Mouse (Mus musculus) right cerebral cortex, postnatal 4 days (tissue): Measurements from ENCODE around the gene Zfp423.

Experiments
- DNase-seq: peaks from one replicate; pipeline ENCODE4 v3.0.0-alpha.2; 2022

Zfp423 gene

DNA sequence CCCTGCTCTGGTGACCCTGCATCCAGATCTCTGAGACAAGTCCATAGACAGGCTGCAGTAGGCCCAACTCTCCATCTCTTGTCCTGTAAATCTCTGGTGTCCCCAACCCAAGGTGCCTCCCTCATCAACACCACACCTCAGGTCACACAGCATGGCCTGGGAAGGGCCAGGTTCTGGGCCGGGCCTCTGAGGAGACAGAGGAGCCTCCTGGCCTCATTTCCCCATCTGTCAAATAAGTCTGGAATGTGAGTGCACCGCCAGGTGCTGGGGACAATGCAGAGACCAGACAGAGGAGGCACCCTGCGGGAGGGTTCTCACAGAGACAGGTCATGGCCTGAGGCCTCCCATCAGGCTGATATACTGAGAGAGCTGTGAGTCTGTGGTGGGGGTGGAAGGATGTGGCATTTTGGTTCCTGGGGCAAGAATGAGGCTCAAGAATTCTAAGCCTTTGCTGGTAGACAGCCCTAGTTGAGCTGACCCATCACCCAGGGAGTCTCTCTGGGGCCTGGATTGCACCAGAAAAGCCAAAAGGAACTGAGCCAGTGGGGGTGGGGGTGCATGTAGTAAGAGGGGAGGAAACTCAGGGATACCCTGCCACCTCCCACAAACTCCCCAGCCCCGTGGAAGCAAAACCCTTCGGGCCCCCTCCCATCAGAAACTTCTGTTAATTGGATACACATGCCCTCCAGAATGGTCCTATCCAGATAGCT, 15.0 kb downstream of the Zfp423 start:
- no peak for DNase-seq

DNA sequence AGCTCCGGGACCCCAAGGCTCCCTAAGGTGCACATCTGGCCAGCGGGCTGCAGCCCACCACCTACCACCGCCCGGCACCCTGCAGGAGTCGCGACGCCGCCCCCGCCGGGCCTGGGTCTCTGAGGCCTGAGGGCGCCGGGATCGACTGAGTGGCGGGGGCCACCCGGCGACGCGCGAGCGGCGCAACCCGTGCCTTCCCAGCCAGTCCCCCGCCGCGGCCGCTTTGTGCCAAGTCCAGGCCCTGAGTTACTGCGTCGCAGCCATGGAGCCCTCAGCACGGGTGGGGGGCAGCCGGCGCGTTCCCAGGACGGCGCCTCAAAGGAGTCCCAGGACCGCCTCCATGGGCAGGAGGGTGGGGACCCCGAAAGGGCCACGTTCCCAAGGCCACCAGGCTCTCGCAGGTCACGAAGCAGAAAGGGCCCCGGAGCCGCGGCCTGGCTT, 15.7 kb downstream of the Zfp423 start:
- peak; percentile 52 for DNase-seq

DNA sequence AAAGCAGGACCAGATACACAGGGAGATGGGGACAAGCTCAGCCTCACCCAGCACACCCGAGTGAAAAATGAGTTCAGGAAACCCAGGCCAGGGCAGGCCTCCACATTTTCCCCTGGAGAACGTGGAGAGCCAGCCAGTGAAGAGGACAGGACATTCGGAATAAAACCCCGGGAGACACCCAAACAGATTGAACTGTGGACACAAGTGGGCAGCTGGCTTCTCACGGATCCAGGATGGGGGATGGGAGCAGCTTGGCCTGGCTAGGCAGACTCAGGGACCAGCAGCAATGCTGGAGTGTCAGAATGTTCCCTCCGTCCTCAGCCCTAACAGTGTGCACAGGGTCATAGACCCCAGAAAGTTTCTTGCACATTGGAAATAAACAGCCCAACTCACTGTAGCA, 18.7 kb downstream of the Zfp423 start:
- DNase-seq = no peak

DNA sequence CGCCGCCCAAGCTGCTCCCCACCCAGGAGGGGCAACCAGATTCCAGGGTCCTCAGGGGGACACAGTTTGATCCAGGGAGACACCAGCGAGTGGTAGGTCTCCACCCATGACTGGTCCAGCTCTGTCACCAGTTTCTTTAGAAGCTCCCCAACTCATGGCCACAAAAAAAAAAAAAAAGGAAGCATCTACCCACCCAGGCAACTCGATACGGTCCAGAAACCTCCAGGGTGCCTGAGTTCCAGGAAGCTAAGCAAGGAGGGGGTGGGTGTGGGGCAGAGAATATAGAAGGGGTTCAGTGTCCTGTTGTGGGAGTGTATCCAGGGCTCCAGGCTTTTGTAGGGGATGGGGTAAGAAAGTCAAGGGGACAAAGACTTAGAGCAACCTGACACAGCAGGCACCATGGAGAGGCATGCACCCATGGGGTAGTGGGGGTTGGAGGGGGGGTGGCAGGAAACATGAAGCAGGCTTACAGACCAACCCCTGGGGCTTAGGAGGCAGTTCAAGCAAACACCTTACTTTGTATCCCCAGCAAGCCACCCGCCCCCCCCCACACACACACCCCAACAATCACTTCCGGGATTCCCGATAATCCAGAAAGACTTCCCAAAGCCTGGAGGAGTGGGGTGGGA, 20.0 kb downstream of the Zfp423 start:
- DNase-seq = no peak

DNA sequence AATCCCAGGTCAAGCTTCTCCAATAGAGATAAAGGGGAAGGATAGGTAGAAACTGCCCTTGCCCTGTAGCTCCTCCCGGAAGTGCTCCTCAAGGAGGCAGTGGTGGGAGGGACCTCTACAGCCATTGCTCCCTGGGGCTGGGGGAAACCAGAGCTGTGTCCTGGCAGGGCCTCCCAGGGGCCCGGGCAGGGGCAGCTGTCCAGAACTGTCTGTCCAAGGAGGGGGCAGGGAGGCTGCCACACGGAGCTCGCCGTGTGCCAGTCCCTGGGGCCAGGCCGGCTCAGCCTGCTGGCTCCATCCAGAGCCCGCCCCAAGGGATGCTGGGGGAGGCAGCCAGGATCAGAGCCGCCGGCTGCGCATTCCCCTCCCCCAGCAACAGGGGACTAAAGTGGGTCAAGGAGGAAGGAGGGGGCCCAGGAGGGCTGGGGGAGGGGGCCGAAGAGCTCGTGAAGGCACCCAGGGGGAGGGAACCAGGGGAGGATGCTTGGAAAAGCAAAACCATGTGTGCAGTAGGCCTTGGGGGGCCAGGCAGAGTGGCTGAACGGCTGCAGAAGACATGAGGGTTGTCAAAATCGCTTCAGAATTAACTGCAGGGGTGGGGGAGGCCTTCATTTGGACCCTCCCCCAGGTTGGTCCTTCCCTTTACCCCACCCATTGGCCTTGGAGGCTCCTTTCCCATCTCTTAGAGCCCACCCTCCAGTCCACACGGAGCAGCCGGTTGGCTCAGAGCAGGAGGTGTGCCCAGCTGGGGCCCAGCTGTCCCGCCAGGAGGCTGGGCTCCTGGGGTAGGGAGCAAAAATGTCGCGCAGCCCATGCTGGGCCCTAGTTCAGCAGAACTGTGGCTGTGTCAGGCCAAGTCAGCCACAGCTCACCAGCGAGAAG, 20.8 kb downstream of the Zfp423 start:
- DNase-seq = peak; percentile 57

DNA sequence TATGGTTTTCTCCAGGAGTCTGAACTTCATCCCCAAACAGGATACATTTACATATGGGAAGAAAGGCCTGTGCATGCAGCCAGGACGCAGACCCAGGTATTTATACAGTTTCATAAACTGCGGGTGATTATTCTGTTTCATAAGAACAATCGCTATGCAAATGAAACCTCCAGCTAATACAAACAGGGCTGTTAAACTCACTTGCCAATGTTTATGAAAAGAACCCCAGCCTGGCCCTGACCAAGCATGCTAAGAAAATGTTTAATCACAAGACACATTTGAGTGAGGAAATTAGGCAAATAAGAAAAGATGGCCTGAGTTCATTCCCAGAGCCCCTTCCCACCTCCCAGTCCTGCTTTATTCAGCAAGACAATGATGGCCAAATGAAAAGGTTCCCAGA, 22.2 kb downstream of the Zfp423 start:
- no peak for DNase-seq

DNA sequence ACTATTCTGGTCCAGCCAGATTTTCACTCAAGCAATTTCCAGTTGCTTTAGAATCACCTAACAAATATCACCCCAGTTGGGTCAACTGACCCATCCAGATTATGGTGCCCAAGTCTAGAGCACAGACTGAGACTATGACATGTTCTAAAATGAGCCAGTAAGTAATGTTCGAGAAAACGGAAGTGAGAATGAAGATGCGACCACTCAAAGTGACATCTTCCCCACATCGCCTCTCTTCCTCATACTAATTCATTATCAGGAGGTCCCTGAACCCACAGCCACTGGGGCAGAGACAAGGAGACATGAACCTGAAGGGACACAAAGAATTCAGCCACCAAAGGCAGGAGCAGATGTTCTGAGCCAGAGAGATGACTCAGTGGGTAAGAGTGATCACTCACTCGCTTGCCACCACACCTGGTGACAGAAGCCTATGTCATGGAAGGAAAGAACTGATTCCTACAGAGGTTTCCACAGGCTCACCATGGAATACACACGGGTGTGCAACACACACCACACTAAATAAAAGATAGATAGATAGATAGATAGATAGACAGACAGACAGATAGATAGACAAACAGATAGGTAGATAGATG, 24.2 kb downstream of the Zfp423 start:
- DNase-seq = no peak

DNA sequence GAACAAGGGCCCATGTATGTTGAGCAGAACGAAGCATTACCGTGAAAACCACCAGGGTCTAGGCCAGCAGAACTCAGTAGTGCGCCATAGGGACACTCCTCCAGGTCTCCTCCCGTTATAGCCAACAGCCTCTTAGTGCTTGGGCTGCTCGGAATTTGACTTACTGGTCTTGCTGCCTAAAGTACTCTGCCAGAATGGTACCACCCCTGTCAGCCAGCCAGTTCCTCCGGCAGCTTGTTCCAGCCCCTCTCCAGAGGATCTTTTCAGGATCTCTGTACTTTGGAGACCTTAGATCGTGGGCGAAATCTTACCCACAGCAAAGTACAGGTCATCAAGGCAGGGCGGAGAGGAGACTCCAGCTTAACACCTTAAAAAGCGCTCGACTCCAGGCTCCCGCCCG, 25.2 kb downstream of the Zfp423 start:
- DNase-seq = no peak

DNA sequence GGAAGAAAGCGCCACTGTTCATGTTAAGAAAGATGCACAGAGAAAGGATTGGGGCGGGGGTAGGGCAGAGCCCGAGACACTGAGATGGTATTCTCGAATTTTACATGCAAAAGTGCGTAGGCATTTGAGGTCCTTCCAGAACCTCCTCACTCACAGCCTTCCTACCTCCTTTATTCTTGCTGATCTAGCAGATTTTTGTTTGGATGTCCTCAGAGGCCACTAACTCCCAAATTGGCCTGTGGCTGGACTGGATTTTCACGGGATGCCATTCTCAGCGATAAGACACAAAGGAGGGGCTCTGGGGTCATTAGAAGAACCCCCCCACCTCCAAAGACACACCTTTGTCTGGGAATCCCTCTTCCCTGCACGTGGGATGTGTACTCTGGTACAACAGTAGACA, 25.6 kb downstream of the Zfp423 start:
- DNase-seq = no peak

DNA sequence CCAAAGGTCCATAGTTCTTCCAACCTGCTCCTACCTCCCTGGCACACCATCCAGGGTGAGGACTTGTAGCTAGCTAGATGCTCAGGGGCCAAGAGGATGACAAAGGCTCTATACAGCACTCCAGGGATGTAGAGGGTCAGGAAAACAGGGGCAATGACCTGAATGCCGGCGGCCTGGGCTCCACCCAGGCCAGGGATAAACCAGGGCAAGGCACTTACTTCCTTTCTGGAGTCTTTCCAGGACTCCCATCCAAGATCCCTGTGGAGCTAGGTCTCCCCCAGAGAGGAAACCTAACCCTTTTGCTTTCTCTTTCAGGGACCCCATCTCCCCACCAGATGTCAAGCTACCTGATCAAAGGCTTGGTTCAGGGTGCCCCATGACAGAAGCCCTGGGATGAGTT, 30.5 kb downstream of the Zfp423 start:
- DNase-seq = no peak

DNA sequence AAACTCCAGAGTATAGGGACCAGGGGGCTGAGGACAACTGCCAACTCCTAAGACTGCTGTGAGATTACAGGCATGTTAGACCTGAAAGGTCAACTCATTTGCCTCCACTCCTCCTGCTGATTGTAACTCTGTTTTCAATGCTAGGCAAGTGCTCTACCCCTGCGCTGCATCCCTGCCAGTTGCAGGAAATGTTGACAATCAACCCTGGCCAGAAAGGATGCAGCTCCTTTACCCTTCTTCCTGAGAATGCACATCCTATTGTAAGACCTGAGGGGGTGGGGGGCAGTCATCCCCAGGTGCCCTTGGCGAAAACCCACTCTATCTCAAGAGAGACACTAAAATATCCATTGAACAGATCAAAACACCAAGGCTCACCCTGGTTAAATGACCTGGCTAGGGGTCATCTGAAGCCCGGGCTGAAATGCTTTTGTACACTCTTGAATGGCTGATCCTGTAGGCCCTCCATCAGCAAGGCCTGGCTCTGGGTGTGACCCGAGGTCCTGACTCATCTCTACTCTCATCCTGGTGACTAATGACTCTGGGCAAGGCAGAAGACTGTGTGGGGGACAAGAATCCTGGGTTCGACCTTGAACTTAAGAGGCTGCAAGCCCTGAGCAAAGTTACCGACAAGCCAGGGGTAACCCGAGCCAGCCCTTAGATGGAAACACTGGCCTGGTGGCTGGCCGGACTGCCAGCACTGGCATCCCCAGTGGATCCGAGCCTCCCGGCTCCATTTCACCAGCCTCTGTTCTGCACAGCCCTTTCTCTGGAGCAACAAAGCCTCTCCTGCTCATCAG, 32.2 kb downstream of the Zfp423 start:
- DNase-seq = no peak

DNA sequence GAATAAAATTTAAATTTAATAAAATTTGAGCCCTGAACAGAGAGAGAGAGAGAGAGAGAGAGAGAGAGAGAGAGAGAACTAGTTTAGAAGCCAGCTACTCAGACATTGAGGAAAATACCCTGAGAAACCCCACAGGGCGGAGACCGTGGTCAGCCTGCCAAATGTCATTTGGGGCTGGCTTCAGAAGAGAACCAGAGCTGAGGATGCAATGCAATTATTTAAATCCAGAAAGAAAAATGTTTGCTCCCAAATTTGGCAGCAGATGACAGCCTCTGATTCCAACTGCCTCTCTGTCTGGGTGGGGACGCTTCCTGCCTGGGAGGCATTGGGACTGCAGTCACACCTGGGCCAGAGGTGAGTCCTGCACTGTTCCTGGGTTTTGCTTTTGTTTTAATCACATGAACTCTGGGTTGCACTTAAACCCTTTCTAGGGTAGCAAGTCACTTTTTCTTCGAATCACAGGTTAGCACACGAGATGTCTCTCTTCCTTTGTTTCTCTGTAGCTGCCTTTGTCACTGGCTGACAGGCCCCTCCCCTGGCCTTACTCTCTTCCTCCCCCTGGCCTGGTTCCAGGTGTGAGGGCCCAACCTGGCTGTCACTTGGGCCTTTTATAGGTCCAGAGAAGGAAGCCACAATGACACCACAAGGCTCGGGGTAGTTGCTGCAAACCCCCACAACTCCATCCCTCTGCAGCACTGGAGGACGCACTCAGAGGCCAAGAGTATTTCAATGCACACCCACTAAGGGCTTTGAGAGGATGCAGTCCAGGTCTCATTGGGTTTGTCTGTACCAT, 33.1 kb downstream of the Zfp423 start:
- no peak for DNase-seq

DNA sequence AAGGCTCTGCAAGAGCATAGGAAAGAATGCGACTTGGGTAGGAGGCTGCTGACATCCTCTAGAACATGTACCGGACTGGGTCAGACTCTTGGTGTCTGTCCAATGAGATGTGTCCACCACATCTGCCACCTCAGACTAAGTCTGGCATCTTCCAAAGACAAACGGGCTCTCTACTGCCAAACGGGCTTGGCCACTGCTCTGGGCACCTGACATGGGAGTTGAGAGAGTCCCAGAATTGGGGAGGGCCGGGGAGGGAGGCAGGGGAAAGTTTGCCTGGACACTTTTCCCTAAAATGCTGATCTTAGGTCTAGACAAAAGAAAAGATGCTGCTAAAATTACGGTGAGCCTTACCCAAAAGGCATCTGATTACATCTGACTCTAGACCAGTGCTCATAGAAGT, 36.5 kb downstream of the Zfp423 start:
- DNase-seq = no peak

DNA sequence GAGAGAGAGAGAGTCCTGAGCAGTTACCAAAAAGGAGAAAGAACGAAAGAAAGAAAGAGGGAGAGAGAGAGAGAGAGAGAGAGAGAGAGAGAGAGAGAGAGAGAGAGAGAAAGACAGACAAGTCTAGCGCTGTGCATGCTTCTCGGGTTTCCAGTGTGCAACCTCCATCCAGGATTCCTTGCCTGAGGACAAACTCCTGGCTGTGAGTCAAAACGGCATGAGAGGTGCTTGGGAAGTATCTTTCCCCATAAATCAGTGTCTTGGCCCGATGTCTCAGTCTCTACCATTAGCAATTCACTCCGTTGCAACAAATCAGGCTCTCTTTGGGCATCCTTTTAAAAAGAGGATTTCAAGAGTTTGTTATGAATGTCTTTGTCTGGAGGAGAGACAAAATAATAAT, 36.9 kb downstream of the Zfp423 start:
- no peak for DNase-seq

DNA sequence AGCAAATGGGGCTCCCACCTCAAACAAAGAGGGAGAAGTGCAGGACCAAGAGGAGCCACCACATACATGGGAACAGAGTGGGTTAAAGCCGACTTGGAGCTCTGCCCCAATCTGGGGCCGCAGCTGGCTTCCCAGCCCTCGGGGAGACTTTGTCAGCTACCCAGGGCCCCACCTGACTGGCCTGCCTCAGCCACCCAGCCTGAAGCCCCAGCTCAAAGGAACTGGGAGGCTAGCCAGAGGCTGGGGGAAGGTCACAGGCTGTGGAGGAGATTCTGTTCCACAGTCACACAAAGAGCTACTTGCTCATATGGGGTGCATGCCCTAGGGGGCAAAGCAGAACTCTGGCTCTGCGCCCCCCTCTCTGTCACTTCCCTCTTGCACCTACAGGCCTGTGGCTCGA, 41.4 kb downstream of the Zfp423 start:
- DNase-seq = no peak

DNA sequence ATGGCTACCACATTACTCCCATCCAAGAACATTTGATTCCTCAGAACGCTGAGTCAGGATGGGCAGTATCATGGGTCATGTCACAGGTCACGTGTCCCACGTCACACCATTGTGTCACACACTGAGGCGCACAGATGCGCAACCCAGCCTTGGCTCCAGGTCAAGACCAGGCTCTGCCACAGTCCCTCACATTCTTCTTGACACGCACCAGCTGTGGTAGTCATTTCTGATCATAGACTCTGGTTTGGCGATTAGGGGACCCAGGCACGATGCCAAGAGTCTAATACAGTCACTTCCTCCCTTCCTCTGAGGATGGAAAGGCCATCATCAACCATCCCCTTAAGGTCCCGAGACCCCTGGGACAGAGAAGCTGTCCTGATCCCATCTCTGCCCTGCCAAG, 43.6 kb downstream of the Zfp423 start:
- no peak for DNase-seq

DNA sequence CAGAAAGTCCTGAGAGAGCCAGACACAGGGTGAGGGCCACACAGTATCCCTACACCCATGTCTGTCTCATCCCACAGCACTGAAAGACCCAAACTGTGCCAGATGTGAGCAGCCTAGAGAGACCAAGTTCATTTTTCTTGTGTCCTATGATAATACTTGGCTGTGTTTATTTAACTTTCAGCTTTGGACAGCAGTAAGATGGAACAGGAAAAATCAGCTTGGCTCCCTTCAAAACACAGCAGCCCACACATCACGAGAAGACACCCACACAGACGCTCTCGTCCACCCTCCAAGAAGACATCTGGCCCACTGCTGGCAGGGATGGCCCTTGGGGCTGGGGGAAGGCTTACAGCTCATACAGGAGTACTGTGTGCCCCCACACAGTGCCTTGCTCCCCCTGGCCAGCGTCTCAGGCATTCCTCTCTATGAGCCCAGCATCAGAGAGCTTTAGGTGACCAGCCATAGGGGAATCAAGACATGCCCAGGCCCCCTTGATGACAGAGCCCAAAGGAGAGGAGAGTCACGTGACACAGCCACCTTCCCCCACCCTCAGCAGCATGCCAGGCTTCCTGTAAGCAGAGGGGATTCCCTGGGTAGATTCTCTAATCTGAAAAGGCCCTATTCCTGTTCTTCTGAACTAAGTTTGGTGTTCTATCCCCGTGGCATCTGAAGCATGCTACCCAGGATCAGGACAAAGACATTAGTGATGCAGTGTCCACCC, 45.0 kb downstream of the Zfp423 start:
- no peak for DNase-seq

DNA sequence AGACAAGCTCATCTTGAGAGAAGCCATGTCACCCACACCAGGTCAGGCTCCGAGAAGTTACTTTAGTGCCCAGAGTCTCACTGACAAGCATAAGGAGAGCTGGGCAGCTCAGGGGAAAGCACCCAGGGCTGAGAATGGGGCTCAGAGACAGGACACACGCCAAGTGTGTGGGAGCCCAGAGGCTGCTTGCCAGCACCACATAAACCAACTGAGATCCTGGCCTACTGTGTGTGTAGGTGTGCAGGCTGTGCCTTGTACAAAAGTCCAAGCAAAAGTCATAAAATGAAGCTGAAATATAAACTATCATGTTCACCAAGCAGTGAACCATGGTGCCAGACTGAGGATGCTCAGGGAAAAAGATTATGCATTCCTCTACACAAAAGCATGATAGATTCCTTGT, 50.5 kb downstream of the Zfp423 start:
- no peak for DNase-seq

DNA sequence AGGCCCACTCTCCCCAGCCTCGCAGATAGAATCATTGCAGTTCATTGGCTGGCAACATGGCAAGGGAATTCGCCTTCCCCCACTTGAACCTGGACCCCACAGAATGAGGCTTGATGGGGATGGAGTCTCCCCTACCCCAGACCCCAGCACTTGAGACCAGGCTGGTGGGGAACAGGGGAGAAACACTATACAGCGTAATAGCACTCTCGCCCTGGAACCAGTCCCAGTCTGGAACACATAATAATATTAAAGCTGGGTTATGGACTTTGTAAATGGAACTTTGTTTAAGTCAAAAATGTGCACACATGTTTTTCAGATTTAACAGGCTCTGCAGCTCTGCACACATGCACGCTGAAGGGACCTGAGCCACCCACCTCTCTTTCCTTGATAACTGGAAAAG, 54.0 kb downstream of the Zfp423 start:
- DNase-seq = no peak

DNA sequence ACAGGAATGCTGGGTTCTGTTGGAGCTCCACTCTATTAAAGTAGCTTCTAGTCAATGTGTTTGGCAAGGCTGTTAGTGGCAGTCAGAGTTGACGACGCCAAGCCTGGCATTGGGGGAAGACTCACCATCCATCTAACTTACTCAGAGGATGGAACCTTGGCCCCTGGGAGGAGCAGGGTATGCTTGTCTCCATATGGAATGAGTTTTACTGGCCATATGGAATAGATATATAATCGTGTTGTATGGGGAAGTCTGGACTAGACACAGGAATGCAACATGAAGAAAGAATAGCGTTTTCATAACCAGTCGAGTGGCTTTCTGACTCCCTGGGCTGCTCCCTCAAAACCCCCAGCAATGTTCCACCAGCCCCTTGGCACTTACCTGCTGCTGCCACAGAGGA, 55.3 kb downstream of the Zfp423 start:
- no peak for DNase-seq
